In the genomic region with DNA sequence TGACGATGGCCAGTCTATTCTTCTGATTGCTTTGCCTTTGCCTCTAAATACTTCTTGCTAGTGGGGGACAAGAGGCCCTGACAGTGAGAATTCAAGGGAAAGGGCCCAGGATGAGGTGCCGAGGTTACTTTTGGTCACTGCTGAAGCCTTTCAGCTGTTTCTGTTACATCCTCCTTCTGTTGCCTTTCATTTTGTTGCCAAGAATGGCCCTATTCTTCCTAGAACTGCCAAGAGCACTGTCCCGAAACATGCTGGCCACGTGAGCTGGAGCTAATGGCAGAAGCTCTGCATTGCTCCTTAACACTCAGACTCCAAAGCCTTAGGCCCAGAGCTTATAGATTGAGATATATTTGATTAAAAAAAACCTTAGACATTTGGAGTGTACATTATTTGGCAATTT, we compare ENCODE assay signal across 20 mouse cellular contexts.
DNase-seq lines count a peak whose midpoint lies in the region; ATAC-seq lines count a peak whose summit lies in the region.
"Had no signal": no experiment of that assay in that cellular context is flagged by ENCODE, and none has a peak within 500 bp of the region (broad histone marks: within the 10 kb centered on the region; RNA-seq: fewer than 3 reads in every experiment).

No protein-coding gene starts in this region.

- H3K36me3 ChIP-seq in lung, embryonic 15.5 days, result no peaks in the 10 kb centered on the region
- H3K36me3 ChIP-seq: hindbrain, embryonic 15.5 days; limb, embryonic 13.5 days; neural tube, embryonic 12.5 days; stomach, embryonic 15.5 days had no signal

- peak overlapping the region; percentile 24; the same call in 1 of the 2 replicates for H3K27ac ChIP-seq in lung, embryonic 15.5 days
- H3K27ac ChIP-seq: hindbrain, embryonic 15.5 days; left cerebral cortex, adult 2 months; limb, embryonic 13.5 days; neural tube, embryonic 12.5 days; stomach, embryonic 15.5 days had no signal

- H3K27me3 ChIP-seq in lung, embryonic 15.5 days, result no peaks in the 10 kb centered on the region
- H3K27me3 ChIP-seq: hindbrain, embryonic 15.5 days; limb, embryonic 13.5 days; neural tube, embryonic 12.5 days; stomach, embryonic 15.5 days had no signal

- peak; percentile 39 for DNase-seq in cerebellum, adult 9-10 months
- DNase-seq in cerebellum, postnatal 4 days (ENCODE audit: low spot score in 2 of 2), result no peak
- peak; percentile 7 for DNase-seq in kidney, adult 9 months
- DNase-seq in kidney, adult 11 months, result no peak
- peak; percentile 76 for DNase-seq in brain, adult 2 months (ENCODE audit: low read depth, low spot score)
- DNase-seq in spleen, postnatal 36 days (ENCODE audit: low spot score in 2 of 2), result no peak
- DNase-seq: adrenal gland, adult 2 months; gastrocnemius, postnatal 36 days; thymus, adult 2 months had no signal

- no peaks in the 10 kb centered on the region for H3K9me3 ChIP-seq in lung, embryonic 15.5 days
- H3K9me3 ChIP-seq: hindbrain, embryonic 15.5 days; neural tube, embryonic 12.5 days; stomach, embryonic 15.5 days had no signal

- H3K4me1 ChIP-seq in lung, embryonic 15.5 days, result no peaks in the 10 kb centered on the region; the same call in 1 of the 2 replicates
- H3K4me1 ChIP-seq: limb, embryonic 13.5 days; stomach, embryonic 15.5 days had no signal

- H3K4me2 ChIP-seq in lung, embryonic 15.5 days, result no peak overlapping the region
- H3K4me2 ChIP-seq: hindbrain, embryonic 15.5 days; limb, embryonic 13.5 days; neural tube, embryonic 12.5 days; stomach, embryonic 15.5 days had no signal

- peak; percentile 89; the same call in 1 of the 2 replicates for ATAC-seq in lung, embryonic 15.5 days (ENCODE audit: borderline replicate concordance, extremely low read depth, low FRiP score, low TSS enrichment)
- no peak for ATAC-seq in granulocyte monocyte progenitor cell, adult 5-6 weeks (replicated peaks; ENCODE audit: poor library complexity, severe bottlenecking)
- ATAC-seq: forebrain, embryonic 14.5 days; intestine, postnatal 0 days had no signal

- no peak overlapping the region for H3K9ac ChIP-seq in lung, embryonic 15.5 days
- H3K9ac ChIP-seq: hindbrain, embryonic 15.5 days; limb, embryonic 13.5 days; neural tube, embryonic 12.5 days; stomach, embryonic 15.5 days had no signal

- H3K4me3 ChIP-seq in lung, embryonic 15.5 days, result no peak overlapping the region
- H3K4me3 ChIP-seq: erythroblast, embryonic 14.5 days; hindbrain, embryonic 15.5 days; layer of hippocampus, adult 2 months; left cerebral cortex, adult 2 months; limb, embryonic 13.5 days; neural tube, embryonic 12.5 days; stomach, embryonic 15.5 days had no signal

- 51% methylated on average over 4 of the region's 4 CpGs for WGBS in lung, embryonic 15.5 days

Comparison
In these comparisons a context has a peak if more than half of its experiments do, and no peak if none do; other contexts are left out.
1. DNase-seq: peak in cerebellum, adult 9-10 months (single experiment), kidney, adult 9 months (single experiment) and brain, adult 2 months (single experiment); none in cerebellum, postnatal 4 days (0 of 2), kidney, adult 11 months (single experiment) and spleen, postnatal 36 days (0 of 2).